Mouse (Mus musculus) ZHBTc4 (cell line): ENCODE results near the gene Zp3.

Source experiments
- DNase-seq: peaks from one replicate; pipeline ENCODE4 v3.0.0-alpha.2; 2011; ENCODE audit warnings: low read depth, low spot score

Zp3 gene

DNA sequence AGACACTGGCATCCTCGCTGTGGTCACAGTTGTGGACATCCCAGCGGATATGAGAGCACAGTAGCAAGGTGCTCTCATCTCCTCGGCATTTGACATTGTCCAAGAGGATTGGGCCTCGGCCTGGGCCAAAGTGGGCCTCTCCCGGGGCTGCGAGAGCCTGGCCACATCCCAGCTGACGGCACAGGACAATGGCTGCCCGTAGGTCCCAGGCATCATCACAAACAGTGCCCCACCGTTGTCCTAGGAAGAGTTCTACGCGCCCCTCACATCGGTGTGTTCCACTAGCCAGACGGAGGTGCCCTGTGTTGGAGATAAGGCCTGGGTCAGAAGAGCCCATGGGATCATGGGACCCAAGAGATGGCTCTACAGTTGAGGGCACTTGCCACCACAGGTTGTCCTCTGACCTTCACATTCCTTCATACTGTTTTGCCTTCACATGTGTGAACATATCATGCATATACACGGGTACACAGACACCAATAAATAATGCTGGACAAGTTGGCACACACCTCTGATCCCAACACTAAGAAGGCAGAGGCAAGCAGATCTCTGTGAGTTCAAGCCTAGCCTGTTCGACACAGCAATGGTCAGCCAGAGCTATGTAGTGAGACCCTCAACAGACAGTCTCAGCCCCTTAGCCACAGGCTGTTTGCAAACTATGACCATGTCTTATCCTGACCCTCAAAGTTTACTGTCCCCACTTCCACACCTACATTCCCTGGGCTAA, 18.8 kb upstream of the Zp3 start:
- DNase-seq = no peak

DNA sequence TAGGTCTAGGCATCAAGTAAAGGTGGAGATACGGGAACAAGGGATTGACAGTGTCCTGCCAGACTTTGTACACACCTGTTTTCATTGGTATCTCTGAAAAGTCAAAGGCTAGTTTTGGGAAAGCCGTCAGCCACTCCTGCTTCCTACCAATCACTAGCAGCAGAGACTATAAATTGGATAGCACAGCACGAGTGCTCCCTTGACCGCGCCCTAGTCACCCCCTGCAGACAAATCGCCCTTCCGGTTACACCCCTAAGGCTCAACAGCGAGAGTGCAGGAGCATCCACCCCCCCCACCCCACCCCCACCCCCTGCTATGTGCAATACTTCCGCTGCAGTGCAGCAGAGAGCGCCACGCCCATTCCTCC, 17.8 kb upstream of the Zp3 start:
- DNase-seq = no peak

DNA sequence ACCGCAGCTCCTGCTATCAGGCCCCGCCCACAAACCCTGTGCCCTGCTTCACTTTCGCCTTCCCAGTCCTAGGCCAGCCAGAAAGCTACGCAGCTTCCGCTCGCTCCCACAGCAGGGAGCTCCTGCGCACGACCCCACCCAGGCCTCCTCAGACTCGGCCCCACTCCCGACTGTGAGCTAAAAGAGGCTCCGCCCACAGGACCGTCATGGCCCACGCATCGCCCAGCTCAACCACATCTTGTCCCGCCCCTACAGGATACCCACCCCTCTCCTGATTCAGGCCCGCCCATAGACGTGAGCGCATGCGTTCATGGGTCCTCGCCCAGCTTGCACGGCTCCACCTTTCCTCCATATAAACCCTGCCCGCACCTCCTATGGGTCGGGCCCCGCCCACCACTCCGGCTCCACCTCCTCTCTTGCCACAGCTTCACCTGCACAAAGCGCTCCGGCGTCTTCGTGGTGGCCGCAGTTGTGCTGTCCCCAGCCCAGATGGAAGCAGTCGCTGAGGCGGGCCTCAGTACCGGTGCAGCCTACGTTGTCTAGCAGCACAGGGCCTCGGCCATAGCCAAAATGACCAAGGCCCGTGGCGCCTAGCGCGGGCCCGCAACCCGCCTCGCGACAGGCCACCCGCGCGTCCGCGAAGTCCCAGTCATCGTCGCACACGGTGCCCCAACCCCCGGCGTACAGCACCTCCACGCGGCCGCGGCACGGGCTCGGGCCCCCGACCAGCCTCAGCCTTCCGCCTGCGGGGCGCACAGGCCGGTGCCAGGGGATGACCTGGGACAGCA, 17.2 kb upstream of the Zp3 start:
- DNase-seq = peak; percentile 100

DNA sequence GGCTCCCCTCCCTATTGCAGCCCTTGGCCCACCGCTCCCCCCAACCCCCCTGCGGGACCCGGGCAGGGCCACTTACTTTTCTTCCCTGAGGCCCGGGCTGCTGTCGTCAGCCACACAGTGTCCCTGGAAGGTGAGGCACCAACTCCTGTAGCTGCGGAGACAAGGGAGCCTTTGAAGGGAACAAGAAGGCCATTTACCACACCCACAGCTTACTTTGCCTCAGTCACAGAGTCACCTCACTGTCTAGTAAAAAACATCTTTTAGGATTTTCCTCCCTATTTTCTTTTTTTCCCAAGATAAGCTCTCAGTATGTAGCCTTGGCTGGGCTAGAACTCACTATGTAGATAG, 16.6 kb upstream of the Zp3 start:
- DNase-seq = peak; percentile 55

DNA sequence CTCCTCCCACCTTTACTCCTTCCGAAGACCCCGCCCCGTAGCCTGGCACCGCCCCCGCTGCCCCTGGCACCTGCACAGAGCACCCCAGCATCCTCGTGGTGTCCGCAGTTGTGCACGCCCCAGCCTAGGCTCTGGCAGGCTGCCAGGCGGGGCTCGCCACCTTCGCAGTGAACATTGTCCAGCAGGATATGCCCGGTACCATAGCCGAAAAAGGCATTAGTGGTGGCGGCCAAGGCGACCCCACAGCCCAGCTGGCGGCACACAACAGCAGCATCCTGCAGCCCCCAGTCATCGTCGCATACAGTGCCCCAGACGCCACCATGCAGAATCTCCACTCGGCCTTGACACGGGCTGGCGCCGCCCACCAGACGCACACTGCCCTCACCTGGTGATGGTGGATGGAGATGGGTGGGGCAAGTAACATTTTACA, 14.4 kb upstream of the Zp3 start:
- DNase-seq = peak; percentile 67

DNA sequence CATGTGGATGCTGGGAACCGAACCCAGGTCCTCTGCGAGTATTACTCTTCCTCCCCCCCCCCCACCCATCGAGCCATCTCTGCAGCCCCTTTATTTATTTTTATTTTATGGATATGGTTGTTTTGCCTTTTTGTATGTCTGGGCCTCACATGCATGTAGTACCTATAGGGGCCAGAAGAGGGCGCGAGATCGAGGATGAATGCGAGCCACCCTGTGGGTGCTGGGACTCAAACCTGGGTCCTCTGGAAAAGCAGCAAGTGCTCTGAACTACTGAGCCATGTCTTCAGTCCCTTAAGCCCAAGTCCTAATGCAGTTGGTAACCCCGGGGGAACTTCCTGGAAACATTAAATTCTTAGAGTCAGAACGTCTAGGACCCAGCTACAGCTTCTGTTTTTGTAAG, 13.0 kb upstream of the Zp3 start:
- DNase-seq = peak; percentile 82

DNA sequence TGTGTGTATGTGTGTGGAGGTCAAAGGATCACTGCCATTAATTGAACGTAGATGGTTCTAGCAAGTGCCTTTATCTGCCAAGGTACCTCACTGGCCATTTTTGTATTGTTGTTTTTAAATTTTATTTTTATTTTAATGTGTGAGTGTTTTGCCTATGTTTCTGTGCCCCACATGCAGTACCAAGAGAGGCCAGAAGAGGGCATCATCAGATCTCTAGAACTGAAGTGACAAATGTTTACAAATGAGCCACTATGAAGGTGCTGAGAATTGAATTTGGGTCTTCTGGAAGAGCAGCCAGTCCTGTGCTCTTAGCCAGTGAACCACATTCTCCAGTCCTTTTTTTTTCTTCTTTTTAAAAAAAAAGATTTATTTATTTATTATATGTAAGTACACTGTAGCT, 11.1 kb upstream of the Zp3 start:
- peak; percentile 80 for DNase-seq

DNA sequence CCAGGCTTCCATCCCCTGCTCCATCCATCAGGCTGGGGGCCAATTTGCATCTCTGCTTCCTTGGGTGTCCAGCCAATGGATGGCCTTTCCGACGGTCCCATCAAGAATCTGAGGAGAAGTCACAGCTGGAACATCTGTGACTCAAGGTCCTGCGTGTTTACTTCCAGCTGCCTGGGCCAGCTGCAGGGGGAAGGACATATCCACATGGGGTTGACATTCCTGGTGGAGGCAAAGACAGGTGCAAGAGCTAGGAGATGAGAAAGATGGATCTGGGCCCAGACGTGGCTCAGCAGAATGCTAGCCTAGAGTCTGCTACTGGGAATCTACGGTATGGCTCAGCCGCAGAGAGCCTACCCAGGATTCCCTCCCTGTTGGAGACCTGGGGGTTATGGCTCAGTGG, 9.7 kb upstream of the Zp3 start:
- no peak for DNase-seq

DNA sequence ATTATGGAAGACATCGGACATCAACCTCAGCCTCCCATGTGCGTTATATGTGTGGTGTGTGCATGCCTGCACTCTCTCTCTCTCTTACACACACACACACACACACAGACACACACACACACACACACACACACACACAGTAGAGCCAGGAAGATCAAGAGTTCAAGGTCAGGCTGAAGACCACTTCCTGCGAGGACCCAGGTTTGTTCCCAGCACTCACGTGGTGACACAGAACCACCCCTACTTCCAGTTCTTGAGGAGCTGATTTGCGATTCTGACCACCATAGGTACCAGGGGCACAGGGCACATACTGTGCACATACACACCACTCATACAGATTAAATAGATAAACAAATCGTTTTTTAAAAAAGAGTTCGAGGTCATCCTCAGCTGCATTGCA, 8.0 kb upstream of the Zp3 start:
- DNase-seq = peak; percentile 31

DNA sequence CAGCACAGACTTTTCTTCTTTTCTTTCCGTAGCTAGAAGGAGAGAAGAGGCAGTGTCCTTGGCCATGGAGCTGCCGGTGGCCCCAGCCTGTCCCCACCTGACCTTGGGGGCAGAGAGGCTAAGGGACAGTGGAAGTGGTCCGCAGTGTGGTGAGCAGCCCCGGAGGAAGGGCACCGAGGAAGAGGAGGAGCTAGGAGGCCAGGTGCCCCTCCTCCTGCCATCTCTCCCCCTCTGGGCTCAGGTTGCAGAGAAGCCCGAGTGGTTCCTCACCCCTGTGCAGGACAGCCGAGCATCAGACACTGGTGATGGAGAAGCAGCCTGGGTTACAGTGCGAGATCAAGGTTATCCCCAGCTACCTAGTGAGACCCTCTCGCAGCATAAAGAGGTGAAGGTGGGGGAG, 5.5 kb upstream of the Zp3 start, which contains the start of gene Ssc4d:
Ssc4d (minus strand) TSS at position 167 of the 400 bp plus-strand sequence.
- no peak for DNase-seq

DNA sequence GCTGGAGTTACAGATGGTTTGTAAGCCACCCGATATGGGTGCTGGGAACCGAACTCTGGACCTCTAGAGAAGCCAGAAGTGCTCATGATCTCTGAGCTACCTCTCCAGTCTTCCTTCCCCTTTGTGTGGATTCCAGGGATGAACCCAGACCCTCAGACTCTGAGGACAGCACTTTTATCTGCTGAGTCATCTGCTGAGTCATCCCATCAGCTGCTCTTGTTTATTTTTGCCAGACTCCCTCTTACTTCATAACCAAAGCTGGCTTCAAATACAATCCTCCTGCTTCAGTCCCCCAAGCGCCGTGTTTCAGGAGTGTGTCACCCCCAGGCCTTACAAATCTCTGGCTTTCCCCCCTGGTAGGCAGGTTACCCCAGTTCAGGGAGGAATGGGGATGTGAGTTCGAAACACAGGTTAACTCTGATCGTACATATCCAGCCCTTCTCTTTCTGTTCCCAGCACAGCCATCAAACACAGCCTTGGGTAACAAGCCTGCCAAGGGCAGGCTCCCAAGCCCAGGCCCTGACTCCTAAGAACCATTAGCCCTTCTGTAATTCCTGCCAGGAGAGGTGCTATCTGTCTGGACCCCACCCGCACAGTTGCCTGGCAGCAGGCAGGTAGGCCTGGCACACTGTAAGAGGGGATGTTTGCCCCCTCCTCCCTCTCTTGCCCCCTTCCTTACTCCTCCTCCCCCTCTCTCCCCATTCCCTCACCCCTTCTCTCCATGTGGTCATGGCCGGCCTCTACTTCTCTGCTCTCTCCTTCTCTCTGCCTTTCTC, 3.8 kb upstream of the Zp3 start:
- DNase-seq = peak; percentile 48

DNA sequence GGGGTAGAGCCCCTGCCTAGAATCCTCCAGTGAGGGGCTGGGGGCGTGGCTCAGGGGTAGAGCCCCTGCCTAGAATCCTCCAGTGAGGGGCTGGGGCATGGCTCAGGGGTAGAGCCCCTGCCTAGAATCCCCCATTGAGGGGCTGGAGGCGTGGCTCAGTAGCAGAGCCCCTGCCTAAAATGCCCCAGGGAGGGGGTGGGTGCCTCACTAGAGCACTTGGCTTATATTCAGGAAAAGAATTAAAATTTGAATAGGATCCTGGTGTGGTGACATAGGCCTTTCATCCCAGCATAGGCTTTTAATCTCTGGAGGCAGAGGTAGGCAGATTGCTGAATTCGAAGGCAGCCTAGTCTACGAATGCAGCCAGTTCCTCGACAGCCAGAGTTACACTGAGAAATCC, 518 bp upstream of the Zp3 start:
- peak; percentile 75 for DNase-seq

DNA sequence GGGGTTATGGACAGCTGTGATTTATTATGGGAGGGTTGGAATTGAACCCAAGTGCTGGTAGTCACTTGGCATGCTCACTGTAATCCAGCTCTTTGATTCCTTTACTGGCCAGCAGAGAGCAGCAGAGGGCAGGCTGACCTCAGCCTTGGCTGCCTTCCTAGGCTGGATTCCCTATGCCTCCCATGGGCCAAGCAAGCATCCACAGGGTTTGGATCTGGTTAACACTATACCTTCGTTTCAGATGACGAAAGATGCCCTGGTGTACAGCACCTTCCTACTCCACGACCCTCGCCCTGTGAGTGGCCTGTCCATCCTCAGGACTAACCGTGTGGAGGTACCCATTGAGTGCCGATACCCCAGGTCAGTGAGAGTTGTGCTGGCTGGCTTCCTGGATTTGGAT, 2.5 kb downstream of the Zp3 start:
- DNase-seq = peak; percentile 81

DNA sequence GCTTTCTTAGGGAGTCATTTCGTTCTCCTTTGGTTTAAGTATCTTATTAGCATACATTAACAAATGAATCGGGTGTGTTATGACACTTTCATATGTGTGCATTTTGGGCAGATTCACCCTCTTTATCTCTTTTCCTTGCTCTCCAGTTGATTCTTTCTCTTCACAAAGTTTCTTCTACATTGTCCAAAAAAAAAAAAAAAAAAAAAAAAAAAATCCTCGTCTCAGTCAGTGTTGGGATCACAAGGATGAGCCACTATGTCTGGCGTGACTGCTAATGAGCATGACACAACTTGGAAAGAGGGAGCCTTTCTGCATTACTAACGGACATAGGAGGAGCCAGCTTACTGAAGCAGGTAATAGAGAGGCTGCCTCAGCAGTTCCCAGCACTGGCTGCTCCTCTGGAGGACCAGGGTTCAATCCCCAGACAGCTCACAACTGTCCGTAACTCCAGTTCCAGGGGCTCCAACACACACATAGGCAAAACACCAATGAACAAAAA, 4.7 kb downstream of the Zp3 start:
- peak; percentile 55 for DNase-seq

DNA sequence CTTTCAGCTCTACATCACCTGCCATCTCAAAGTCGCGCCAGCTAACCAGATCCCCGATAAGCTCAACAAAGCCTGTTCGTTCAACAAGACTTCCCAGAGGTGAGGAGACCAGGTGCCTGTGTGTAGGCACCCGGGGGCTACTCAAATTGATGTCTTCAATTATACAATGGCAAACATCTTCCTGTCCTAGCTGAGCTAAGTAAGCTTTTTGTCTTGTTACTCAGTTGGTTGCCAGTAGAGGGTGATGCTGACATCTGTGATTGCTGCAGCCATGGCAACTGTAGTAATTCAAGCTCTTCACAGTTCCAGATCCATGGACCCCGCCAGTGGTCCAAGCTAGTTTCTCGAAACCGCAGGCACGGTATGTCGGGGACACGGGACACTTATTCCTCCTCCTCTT, 7.3 kb downstream of the Zp3 start:
- peak; percentile 65 for DNase-seq

DNA sequence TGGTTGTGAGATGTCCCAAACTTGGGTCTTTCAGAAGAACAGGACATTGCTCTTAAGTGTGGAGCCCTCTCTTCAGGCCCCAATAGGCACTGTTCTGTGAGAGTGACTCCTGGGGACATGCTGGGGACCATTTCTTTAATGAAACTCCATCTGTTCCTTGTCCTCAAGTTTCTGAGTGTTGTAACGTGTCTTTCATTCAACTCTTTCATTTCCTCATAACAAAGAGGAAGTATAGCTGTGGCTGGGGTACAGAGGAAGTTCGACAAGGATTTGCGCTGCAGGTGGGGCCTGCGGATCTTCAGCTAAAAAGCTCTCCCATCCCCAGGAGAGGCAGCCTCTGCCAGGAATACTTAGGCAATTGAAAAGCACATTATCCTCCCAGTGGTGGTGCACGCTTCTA, 10.7 kb downstream of the Zp3 start:
- DNase-seq = no peak

DNA sequence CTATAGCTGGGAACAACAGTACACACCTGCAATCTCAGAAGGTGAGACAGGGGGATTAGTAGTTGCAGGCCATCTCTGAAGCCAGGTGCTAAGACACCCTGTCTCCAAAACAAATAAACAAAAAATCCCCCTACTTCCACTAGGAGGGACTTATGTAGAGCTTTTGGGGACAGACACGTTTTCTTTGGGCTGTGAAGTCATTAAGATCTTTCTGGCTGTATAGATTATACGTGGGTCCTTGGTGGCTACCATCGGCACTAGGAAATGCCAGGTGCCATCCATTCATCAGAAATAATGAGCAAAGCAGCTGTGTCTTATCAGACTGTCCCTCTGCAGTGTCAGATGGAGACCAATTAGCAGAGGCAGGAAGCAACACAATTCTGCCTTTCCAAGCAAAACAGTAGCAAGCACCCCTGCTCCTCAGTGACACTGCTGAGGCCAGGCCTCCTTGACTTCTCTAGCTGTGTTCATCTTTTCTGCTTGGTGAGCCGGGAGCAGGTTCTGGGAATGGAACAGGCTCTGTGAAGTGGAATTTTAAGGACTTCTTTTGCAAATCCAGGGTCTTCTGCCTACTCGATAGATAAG, 13.6 kb downstream of the Zp3 start:
- DNase-seq = no peak

DNA sequence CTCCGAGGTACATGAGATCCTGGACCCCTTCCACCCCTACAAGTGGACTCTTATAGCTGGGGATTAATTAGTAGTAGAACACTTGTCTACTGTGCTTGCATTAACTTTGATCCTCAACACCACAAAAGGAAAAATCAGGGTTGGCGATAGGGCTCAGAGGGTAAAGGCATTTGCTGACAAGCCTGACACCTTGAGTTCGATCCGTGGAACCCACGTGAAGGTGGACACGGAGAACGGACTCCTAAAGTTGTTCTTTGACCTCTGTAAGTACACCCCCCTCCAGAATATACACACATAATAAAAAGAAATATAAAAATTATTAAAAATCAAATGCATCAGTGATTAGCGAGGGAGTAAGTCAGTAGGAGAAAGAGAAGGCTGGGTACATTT, 14.4 kb downstream of the Zp3 start:
- DNase-seq = no peak

DNA sequence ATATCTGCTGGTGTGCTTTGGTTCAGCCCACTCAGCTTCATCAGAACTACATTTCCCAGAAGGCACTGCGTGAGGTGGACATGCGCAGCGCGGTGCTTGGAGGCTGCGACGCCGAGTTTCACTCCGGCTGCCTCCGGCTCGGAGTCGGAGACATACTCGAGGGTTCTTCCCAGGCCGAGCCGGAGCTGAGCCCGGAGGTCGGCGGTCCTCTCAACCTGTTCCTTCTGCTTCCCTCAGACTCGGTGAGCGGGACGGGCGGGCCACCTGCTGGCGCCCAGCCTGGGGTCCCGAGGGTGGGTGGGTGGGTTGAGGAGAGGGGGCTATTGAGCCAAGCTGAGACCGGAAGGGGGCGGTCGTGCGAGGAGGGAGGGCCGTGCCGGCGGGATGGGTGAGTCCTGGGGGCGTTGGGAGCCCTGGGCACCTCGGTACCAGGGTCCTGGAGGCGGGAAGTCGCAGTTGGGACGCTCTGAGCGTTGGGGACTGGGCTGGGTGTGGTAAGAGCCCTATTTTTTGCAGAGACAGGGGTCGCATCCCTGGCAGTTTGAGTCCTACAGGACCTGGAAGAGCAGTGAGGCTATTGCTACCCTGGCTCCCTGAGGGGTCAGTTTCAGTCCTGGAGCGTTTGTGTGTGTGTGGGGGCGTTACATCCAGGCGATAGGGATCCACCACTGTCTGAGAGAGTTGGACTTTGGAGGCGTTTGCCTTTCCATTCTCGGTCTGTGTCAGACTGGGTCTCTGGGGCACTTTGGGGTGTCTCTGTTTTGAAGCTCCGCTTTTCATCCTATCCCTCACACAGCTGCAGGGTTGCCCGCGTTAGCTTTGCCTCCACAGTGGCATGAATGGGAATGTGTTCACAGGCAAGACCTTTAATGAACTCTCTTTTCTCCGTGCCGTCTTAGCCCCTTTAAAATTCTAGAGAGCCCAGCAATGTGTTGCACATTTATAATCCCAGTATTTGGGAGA, 15.1 kb downstream of the Zp3 start, which contains the start of gene Dtx2:
Dtx2 (plus strand) TSS at position 76 of the 963 bp plus-strand sequence.
- peak; percentile 95 for DNase-seq

DNA sequence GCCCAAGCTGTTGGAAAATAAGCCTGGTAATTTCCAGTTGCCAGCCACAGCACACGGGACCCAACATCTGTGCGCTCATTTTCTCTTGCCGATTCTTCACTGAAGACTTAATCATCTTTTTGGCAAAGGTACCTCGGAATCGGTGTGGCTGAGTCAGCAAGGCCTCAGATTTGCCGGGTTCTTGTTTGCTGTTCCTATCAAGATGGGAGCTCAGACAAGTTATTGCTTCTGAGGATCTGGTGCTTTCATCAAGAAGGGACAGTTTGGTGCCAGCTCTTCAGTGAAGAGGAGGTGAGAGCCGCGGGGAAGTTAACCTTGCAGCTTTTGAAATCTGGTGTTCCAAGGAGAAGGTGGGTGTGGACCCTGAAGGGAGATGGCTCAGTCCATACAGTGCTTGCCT, 16.3 kb downstream of the Zp3 start:
- no peak for DNase-seq

DNA sequence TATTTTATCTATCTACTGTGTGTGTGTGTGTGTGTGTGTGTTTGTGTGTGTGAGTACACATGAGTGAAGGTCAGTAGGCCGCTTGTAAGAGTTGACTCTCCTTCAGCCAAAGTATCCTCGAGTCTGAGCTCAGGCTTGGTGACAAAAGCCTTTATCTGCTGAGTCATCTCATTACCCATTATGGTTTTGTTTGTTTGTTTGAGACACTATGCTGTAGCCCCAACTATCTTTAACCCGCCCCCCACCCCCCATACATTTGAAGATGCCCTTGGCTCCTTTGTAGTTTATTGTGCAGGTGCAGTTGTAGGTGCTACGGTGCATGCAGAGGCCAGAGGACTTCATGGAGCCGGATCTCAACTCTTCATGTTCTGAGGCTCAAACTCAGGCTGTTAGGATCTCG, 21.3 kb downstream of the Zp3 start:
- no peak for DNase-seq
